Mouse (Mus musculus): ENCODE measurements at regions not wholly inside any gene's neighbourhood (a gene's known extent, or its start where the extent isn't known, plus 50 kb on each side); places are given as distances from the start of the nearest gene placed in this dataset.
"Not testable (repeated sequence)": the region's sequence is repeated elsewhere in the genome, so short reads cannot be mapped to it uniquely, and the experiment has no call there.

- H3K4me3 ChIP-seq (ENCODE audit: low read depth, low read length): no peak overlapping the region
- H3K9ac ChIP-seq (ENCODE audit: low read length): no peak overlapping the region
- H3K4me2 ChIP-seq (ENCODE audit: low read length): no peak overlapping the region
- DNase-seq (ENCODE audit: low spot score) (no peak), ATAC-seq (no peak)
- 76% methylated on average over 2 of the region's 2 CpGs for WGBS
- H3K36me3 ChIP-seq (ENCODE audit: control insufficient read depth, insufficient read depth, low read length): no peaks in the 10 kb centered on the region
- no peaks in the 10 kb centered on the region for H3K4me1 ChIP-seq (ENCODE audit: control insufficient read depth, insufficient read depth, low read length)
- H3K27me3 ChIP-seq (replicated peaks; ENCODE audit: control insufficient read depth, insufficient read depth, low read length): no peaks in the 10 kb centered on the region
- H3K9me3 ChIP-seq (replicated peaks; ENCODE audit: control insufficient read depth, low read length): no peaks in the 10 kb centered on the region
- no peak overlapping the region for H3K27ac ChIP-seq (ENCODE audit: low read depth, low read length)
Observed at GRCm38 (mm10) chr4:10405102-10405501, 469.2 kb upstream of the 2610301B20Rik start.

DNA sequence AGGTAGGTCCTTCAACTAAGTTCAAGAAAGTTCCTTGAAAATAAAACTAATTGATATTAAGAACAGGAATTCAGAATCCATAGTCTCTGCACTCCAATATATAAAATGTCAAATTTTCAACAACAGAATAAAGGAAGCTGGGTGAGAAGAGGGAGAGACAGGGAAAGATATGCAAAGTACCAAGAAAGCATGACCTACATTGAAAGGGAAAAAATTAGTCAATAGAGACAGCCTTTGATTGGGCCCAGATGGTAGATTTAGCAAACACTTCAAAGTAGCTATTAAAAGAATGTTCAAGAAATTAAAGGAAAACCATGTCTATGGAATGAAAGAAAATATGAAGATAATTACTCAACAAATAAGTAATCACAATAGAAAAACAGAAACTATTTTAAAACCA, 460.0 kb upstream of the 2610301B20Rik start:
- Histone ChIP-seq H3K27ac (ENCODE audit: low read depth, low read length) (no peak overlapping the region), H3K36me3 (ENCODE audit: control insufficient read depth, insufficient read depth, low read length) (no peaks in the 10 kb centered on the region), H3K9ac (ENCODE audit: low read length) (no peak overlapping the region), H3K4me2 (ENCODE audit: low read length) (no peak overlapping the region), H3K4me3 (ENCODE audit: low read depth, low read length) (no peak overlapping the region), H3K27me3 (replicated peaks; ENCODE audit: control insufficient read depth, insufficient read depth, low read length) (no peaks in the 10 kb centered on the region), H3K4me1 (ENCODE audit: control insufficient read depth, insufficient read depth, low read length) (no peaks in the 10 kb centered on the region), H3K9me3 (replicated peaks; ENCODE audit: control insufficient read depth, low read length) (no peaks in the 10 kb centered on the region)
- ATAC-seq: no peak
- no peak for DNase-seq (ENCODE audit: low spot score)

- H3K9me3 ChIP-seq (replicated peaks; ENCODE audit: control insufficient read depth, low read length): no peaks in the 10 kb centered on the region
- no peak overlapping the region for H3K4me3 ChIP-seq (ENCODE audit: low read depth, low read length)
- ATAC-seq: no peak
Observed at GRCm38 (mm10) chr4:10421354-10421753, 452.9 kb upstream of the 2610301B20Rik start.

GRCm38 (mm10) chr4:10434438-10434837, 439.9 kb upstream of the 2610301B20Rik start:
- no peak for ATAC-seq
- H3K4me2 ChIP-seq (ENCODE audit: low read length): no peak overlapping the region
- no peaks in the 10 kb centered on the region for H3K4me1 ChIP-seq (ENCODE audit: control insufficient read depth, insufficient read depth, low read length)
- DNase-seq (ENCODE audit: low spot score): no peak
- H3K27me3 ChIP-seq (replicated peaks; ENCODE audit: control insufficient read depth, insufficient read depth, low read length): no peaks in the 10 kb centered on the region
- H3K4me3 ChIP-seq (ENCODE audit: low read depth, low read length): no peak overlapping the region
- H3K36me3 ChIP-seq (ENCODE audit: control insufficient read depth, insufficient read depth, low read length): no peaks in the 10 kb centered on the region
- H3K9ac ChIP-seq (ENCODE audit: low read length): no peak overlapping the region
- H3K9me3 ChIP-seq (replicated peaks; ENCODE audit: control insufficient read depth, low read length): no peaks in the 10 kb centered on the region
- no peak overlapping the region for H3K27ac ChIP-seq (ENCODE audit: low read depth, low read length)
- WGBS: 88% methylated on average over 4 of the region's 4 CpGs

More at GRCm38 (mm10) chr4:10421354-10421753, 452.9 kb upstream of the 2610301B20Rik start:
- no peaks in the 10 kb centered on the region for H3K36me3 ChIP-seq (ENCODE audit: control insufficient read depth, insufficient read depth, low read length)
- H3K27me3 ChIP-seq (replicated peaks; ENCODE audit: control insufficient read depth, insufficient read depth, low read length): no peaks in the 10 kb centered on the region
- H3K4me2 ChIP-seq (ENCODE audit: low read length): no peak overlapping the region
- DNase-seq (ENCODE audit: low spot score): peak; percentile 22
- no peak overlapping the region for H3K27ac ChIP-seq (ENCODE audit: low read depth, low read length)
- H3K9ac ChIP-seq (ENCODE audit: low read length): no peak overlapping the region
- H3K4me1 ChIP-seq (ENCODE audit: control insufficient read depth, insufficient read depth, low read length): no peaks in the 10 kb centered on the region
- 65% methylated on average over 1 of the region's 1 CpGs for WGBS

DNA sequence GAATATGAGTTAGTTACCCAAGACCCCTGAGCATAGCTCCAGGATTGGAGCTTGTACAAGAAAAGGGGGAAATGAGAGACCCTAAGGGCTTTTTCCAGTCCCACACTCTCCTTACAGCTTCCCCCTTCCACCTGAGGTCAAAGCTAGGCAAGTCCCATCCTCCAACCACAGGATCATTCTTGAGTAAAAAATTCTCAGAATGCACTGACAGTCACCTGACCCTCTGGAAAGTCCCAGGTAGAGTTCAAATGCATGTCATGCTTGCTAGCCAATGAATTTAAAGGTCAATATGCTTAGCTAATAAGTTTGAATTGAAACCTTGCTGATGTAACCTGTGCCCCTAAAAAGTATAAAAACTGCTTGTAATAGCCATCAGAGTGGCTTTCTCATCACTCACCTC, 434.4 kb upstream of the 2610301B20Rik start:
- not testable (repeated sequence) for H3K27me3 ChIP-seq (replicated peaks; ENCODE audit: control insufficient read depth, insufficient read depth, low read length); H3K4me3 ChIP-seq (ENCODE audit: low read depth, low read length); H3K4me2 ChIP-seq (ENCODE audit: low read length); H3K9me3 ChIP-seq (replicated peaks; ENCODE audit: control insufficient read depth, low read length); H3K9ac ChIP-seq (ENCODE audit: low read length); H3K36me3 ChIP-seq (ENCODE audit: control insufficient read depth, insufficient read depth, low read length); H3K4me1 ChIP-seq (ENCODE audit: control insufficient read depth, insufficient read depth, low read length); DNase-seq (ENCODE audit: low spot score); H3K27ac ChIP-seq (ENCODE audit: low read depth, low read length); ATAC-seq

GRCm38 (mm10) chr4:10459603-10460002, 414.7 kb upstream of the 2610301B20Rik start:
- DNase-seq (ENCODE audit: low spot score): no peak
- H3K36me3 ChIP-seq (ENCODE audit: control insufficient read depth, insufficient read depth, low read length): no peaks in the 10 kb centered on the region
- no peaks in the 10 kb centered on the region for H3K27me3 ChIP-seq (replicated peaks; ENCODE audit: control insufficient read depth, insufficient read depth, low read length)
- no peak overlapping the region for H3K4me3 ChIP-seq (ENCODE audit: low read depth, low read length)
- no peaks in the 10 kb centered on the region for H3K9me3 ChIP-seq (replicated peaks; ENCODE audit: control insufficient read depth, low read length)
- no peak overlapping the region for H3K27ac ChIP-seq (ENCODE audit: low read depth, low read length)
- no peak overlapping the region for H3K9ac ChIP-seq (ENCODE audit: low read length)
- no peaks in the 10 kb centered on the region for H3K4me1 ChIP-seq (ENCODE audit: control insufficient read depth, insufficient read depth, low read length)
- ATAC-seq: no peak
- no peak overlapping the region for H3K4me2 ChIP-seq (ENCODE audit: low read length)
- 8% methylated on average over 1 of the region's 1 CpGs for WGBS

GRCm38 (mm10) chr4:10480936-10481335, 393.4 kb upstream of the 2610301B20Rik start:
- no peak overlapping the region for H3K4me3 ChIP-seq (ENCODE audit: low read depth, low read length)
- ATAC-seq (no peak), DNase-seq (ENCODE audit: low spot score) (no peak)
- no peak overlapping the region for H3K9ac ChIP-seq (ENCODE audit: low read length)
- H3K4me1 ChIP-seq (ENCODE audit: control insufficient read depth, insufficient read depth, low read length): no peaks in the 10 kb centered on the region
- no peaks in the 10 kb centered on the region for H3K36me3 ChIP-seq (ENCODE audit: control insufficient read depth, insufficient read depth, low read length)
- no peaks in the 10 kb centered on the region for H3K27me3 ChIP-seq (replicated peaks; ENCODE audit: control insufficient read depth, insufficient read depth, low read length)
- no peak overlapping the region for H3K27ac ChIP-seq (ENCODE audit: low read depth, low read length)
- H3K4me2 ChIP-seq (ENCODE audit: low read length): no peak overlapping the region
- WGBS: 65% methylated on average over 1 of the region's 1 CpGs
- H3K9me3 ChIP-seq (replicated peaks; ENCODE audit: control insufficient read depth, low read length): no peaks in the 10 kb centered on the region

GRCm38 (mm10) chr4:10508163-10508821, 366.0 kb upstream of the 2610301B20Rik start:
- Histone ChIP-seq H3K27me3 (replicated peaks; ENCODE audit: control insufficient read depth, insufficient read depth, low read length) (no peaks in the 10 kb centered on the region), H3K9ac (ENCODE audit: low read length) (no peak overlapping the region), H3K4me1 (ENCODE audit: control insufficient read depth, insufficient read depth, low read length) (no peaks in the 10 kb centered on the region), H3K36me3 (ENCODE audit: control insufficient read depth, insufficient read depth, low read length) (no peaks in the 10 kb centered on the region), H3K9me3 (replicated peaks; ENCODE audit: control insufficient read depth, low read length) (no peaks in the 10 kb centered on the region), H3K4me2 (ENCODE audit: low read length) (no peak overlapping the region), H3K4me3 (ENCODE audit: low read depth, low read length) (no peak overlapping the region), H3K27ac (ENCODE audit: low read depth, low read length) (no peak overlapping the region)
- 60% methylated on average over 6 of the region's 6 CpGs for WGBS
- ATAC-seq (peak; percentile 50; the same call in 1 of the 2 replicates), DNase-seq (ENCODE audit: low spot score) (peak; percentile 39)

GRCm38 (mm10) chr4:10510013-10510412, 364.3 kb upstream of the 2610301B20Rik start:
- 81% methylated on average over 3 of the region's 3 CpGs for WGBS

More at GRCm38 (mm10) chr4:10510013-10510412, 364.3 kb upstream of the 2610301B20Rik start:
- Histone ChIP-seq H3K27me3 (replicated peaks; ENCODE audit: control insufficient read depth, insufficient read depth, low read length) (no peaks in the 10 kb centered on the region), H3K9ac (ENCODE audit: low read length) (no peak overlapping the region), H3K36me3 (ENCODE audit: control insufficient read depth, insufficient read depth, low read length) (no peaks in the 10 kb centered on the region), H3K9me3 (replicated peaks; ENCODE audit: control insufficient read depth, low read length) (no peaks in the 10 kb centered on the region), H3K27ac (ENCODE audit: low read depth, low read length) (no peak overlapping the region), H3K4me3 (ENCODE audit: low read depth, low read length) (no peak overlapping the region), H3K4me2 (ENCODE audit: low read length) (no peak overlapping the region), H3K4me1 (ENCODE audit: control insufficient read depth, insufficient read depth, low read length) (no peaks in the 10 kb centered on the region)
- DNase-seq (ENCODE audit: low spot score) (no peak), ATAC-seq (no peak)
